Mouse (Mus musculus): ENCODE results near the gene Olfr395.

- TF ChIP-seq CTCF (IDR thresholded peaks at IDR 0.05) (no peak), EP300 (IDR thresholded peaks at IDR 0.05) (no peak)
Measured at GRCm38 (mm10) chr11:73890671-73891070, 18.4 kb downstream of the Olfr395 start, which contains the start of gene Olfr394.

Measured in lung, postnatal 0 days (tissue).